Mouse (Mus musculus): ENCODE results near the gene Gm11238. TPM values are rescaled to one million over a fixed set of nuclear protein-coding genes. Genes with fewer than 3 reads are reported as not detected.
"Not testable (repeated sequence)": the region's sequence is repeated elsewhere in the genome, so short reads cannot be mapped to it uniquely, and the experiment has no call there.

Gene Gm11238
- not detected in 2 replicates for polyA plus RNA-seq (2016; fragmentation: Nextera tagmentation; extraction: Ambion mirVana)

DNA sequence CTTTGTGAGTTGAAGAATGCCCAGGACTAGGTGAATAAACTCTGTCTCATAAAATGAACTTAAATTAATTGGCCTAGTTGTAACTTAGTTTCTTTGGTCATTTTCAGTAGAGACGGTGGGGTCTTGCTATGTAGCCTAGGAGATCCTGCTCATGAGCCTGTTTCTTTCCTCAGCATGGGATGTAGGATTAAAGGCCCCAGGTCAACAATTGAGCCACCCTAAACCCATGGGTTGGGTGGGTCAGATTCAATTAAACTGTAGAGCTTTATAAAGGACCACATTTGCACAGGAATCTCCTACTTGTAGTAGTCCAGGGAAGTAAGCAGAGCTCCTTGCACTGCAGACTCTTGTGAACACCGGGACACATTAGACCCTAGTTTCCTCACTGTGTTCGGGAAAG is at the start of gene Gm11238:
Gm11238 (plus strand) TSS at position 301 of the 400 bp plus-strand sequence.
- H3K4me3 ChIP-seq; H3K9me3 ChIP-seq; H3K27me3 ChIP-seq (ENCODE audit: insufficient read depth, poor library complexity, severe bottlenecking); H3K36me3 ChIP-seq; DNase-seq (ENCODE audit: low spot score); H3K27ac ChIP-seq; H3K4me1 ChIP-seq: not testable (repeated sequence)
- WGBS: no CpG with 5 or more reads among the region's 3 CpGs

GRCm38 (mm10) chr4:73599248-73599647 is 8.4 kb upstream of the Gm11238 start:
- WGBS: 11% methylated on average over 3 of the region's 3 CpGs
- no peak for DNase-seq (ENCODE audit: low spot score)
- H3K4me1 ChIP-seq: no peaks in the 10 kb centered on the region

DNA sequence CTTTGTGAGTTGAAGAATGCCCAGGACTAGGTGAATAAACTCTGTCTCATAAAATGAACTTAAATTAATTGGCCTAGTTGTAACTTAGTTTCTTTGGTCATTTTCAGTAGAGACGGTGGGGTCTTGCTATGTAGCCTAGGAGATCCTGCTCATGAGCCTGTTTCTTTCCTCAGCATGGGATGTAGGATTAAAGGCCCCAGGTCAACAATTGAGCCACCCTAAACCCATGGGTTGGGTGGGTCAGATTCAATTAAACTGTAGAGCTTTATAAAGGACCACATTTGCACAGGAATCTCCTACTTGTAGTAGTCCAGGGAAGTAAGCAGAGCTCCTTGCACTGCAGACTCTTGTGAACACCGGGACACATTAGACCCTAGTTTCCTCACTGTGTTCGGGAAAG is 15.0 kb downstream of the Gm11238 start, which contains the start of gene Gm11237:
Gm11237 (plus strand) TSS at position 301 of the 400 bp plus-strand sequence.
- not testable (repeated sequence) for H3K27me3 ChIP-seq (ENCODE audit: insufficient read depth, poor library complexity, severe bottlenecking); H3K27ac ChIP-seq; DNase-seq (ENCODE audit: low spot score); H3K9me3 ChIP-seq; H3K4me3 ChIP-seq; H3K36me3 ChIP-seq; H3K4me1 ChIP-seq
- WGBS: no CpG with 5 or more reads among the region's 3 CpGs

More at GRCm38 (mm10) chr4:73599248-73599647, 8.4 kb upstream of the Gm11238 start:
- Histone ChIP-seq H3K36me3 (no peaks in the 10 kb centered on the region), H3K9me3 (no peaks in the 10 kb centered on the region), H3K27me3 (ENCODE audit: insufficient read depth, poor library complexity, severe bottlenecking) (no peaks in the 10 kb centered on the region), H3K4me3 (no peak overlapping the region), H3K27ac (no peak overlapping the region)

GRCm38 (mm10) chr4:73637821-73638220 is 30.1 kb downstream of the Gm11238 start, which contains the start of gene Gm11236:
Gm11236 (plus strand) TSS chr4:73638121.
- not testable (repeated sequence) for H3K36me3 ChIP-seq; H3K4me1 ChIP-seq; H3K9me3 ChIP-seq; H3K27ac ChIP-seq; H3K4me3 ChIP-seq; DNase-seq (ENCODE audit: low spot score); H3K27me3 ChIP-seq (ENCODE audit: insufficient read depth, poor library complexity, severe bottlenecking)
- no CpG with 5 or more reads among the region's 4 CpGs for WGBS

DNA sequence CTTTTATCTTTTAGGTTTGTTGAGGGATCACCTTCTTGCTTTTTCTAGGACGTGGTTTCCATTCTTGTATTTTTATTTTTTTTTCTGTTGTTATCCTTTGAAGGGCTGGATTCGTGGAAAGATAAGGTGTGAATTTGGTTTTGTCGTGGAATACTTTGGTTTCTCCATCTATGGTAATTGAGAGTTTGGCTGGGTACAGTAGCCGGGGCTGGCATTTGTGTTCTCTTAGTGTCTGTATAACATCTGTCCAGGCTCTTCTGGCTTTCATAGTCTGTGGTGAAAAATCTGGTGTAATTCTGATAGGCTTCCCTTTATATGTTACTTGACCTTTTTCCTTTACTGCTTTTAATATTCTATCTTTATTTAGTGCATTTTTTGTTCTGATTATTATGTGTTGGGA is 54.2 kb downstream of the Gm11238 start:
- not testable (repeated sequence) for DNase-seq (ENCODE audit: low spot score); H3K27ac ChIP-seq
- WGBS: 85% methylated on average over 4 of the region's 4 CpGs

GRCm38 (mm10) chr4:73668054-73668453 is 60.4 kb downstream of the Gm11238 start, which contains the start of gene Gm11239:
Gm11239 (plus strand) TSS chr4:73668354.
- not testable (repeated sequence) for H3K4me1 ChIP-seq; DNase-seq (ENCODE audit: low spot score); H3K27me3 ChIP-seq (ENCODE audit: insufficient read depth, poor library complexity, severe bottlenecking); H3K27ac ChIP-seq; H3K36me3 ChIP-seq; H3K9me3 ChIP-seq; H3K4me3 ChIP-seq
- no CpG with 5 or more reads among the region's 4 CpGs for WGBS

More for the DNA sequence above, 54.2 kb downstream of the Gm11238 start:
- H3K9me3 ChIP-seq; H3K27me3 ChIP-seq (ENCODE audit: insufficient read depth, poor library complexity, severe bottlenecking); H3K36me3 ChIP-seq; H3K4me1 ChIP-seq; H3K4me3 ChIP-seq: not testable (repeated sequence)

- not testable (repeated sequence) for H3K27me3 ChIP-seq (ENCODE audit: insufficient read depth, poor library complexity, severe bottlenecking); H3K4me1 ChIP-seq; H3K9me3 ChIP-seq; H3K36me3 ChIP-seq; DNase-seq (ENCODE audit: low spot score); H3K4me3 ChIP-seq; H3K27ac ChIP-seq
- 50% methylated on average over 1 of the region's 4 CpGs for WGBS
Observed at GRCm38 (mm10) chr4:73683216-73683615, 75.5 kb downstream of the Gm11238 start, which contains the start of gene Gm428. Gm428 (plus strand) TSS chr4:73683516.

Other genes starting within 250 kb of the Gm11238 start
- not detected in 2 replicates for gene Gm11487, start 202.8 kb upstream of the Gm11238 start, polyA plus RNA-seq (2016; fragmentation: Nextera tagmentation; extraction: Ambion mirVana)
- gene Gm11237, start 15.1 kb downstream of the Gm11238 start, polyA plus RNA-seq (2016; fragmentation: Nextera tagmentation; extraction: Ambion mirVana): not detected in 2 replicates
- not detected in 2 replicates for gene Gm11236, start 30.2 kb downstream of the Gm11238 start, polyA plus RNA-seq (2016; fragmentation: Nextera tagmentation; extraction: Ambion mirVana)
- not detected in 2 replicates for gene Gm11239, start 60.5 kb downstream of the Gm11238 start, polyA plus RNA-seq (2016; fragmentation: Nextera tagmentation; extraction: Ambion mirVana)
- gene Gm428, start 75.6 kb downstream of the Gm11238 start, polyA plus RNA-seq (2016; fragmentation: Nextera tagmentation; extraction: Ambion mirVana): not detected in 2 replicates
- gene Rasef, start 183.1 kb downstream of the Gm11238 start, polyA plus RNA-seq (2016; fragmentation: Nextera tagmentation; extraction: Ambion mirVana): 0.99 and 1.2 TPM in 2 replicates